Comparison of ENCODE assay signal across 8 mouse cellular contexts in genomic region chr11:95860071-95860490, GRCm38 (mm10). TPM values are rescaled to one million over a fixed set of nuclear protein-coding genes. Genes with fewer than 3 reads are reported as not detected.
DNase-seq lines count a peak whose midpoint lies in the region; ATAC-seq and TF ChIP-seq lines count a peak whose summit lies in the region.

No protein-coding gene starts in this region.

- ATAC-seq in embryonic facial prominence, embryonic 15.5 days (ENCODE audit: insufficient number of reproducible peaks, low FRiP score, low TSS enrichment, low read depth) = no peak
- no peak for ATAC-seq in limb, embryonic 14.5 days (ENCODE audit: low FRiP score, low read depth)

- no peak for TF ChIP-seq POLR2A in cerebellum, adult 2 months (IDR thresholded peaks at IDR 0.05; ENCODE audit: borderline replicate concordance, insufficient read depth, low read length)
- no peak for TF ChIP-seq POLR2A in limb, embryonic 14.5 days (IDR thresholded peaks at IDR 0.05; ENCODE audit: borderline replicate concordance, extremely low read depth, insufficient read depth, insufficient read length)
- no peak for TF ChIP-seq POLR2A in olfactory bulb, adult 2 months (IDR thresholded peaks at IDR 0.05; ENCODE audit: insufficient read depth, low read depth, low read length)

- DNase-seq in cerebellum, adult 2 months = peak in 1 of 2 experiments; percentile 16
- DNase-seq in cerebellum, postnatal 4 days (ENCODE audit: low spot score in 2 of 2) = no peak
- DNase-seq in 416B (ENCODE audit: low read depth) = peak; percentile 47
- no peak for DNase-seq in limb, embryonic 14.5 days (ENCODE audit: low spot score)
- no peak for DNase-seq in urinary bladder, postnatal 10 days (ENCODE audit: low spot score)
- DNase-seq in frontal cortex, postnatal 25 days (ENCODE audit: low spot score in 2 of 2) = no peak

- H3K27ac ChIP-seq in cerebellum, adult 2 months (ENCODE audit: insufficient read depth, low read length) = no peak overlapping the region
- H3K27ac ChIP-seq in embryonic facial prominence, embryonic 15.5 days (replicated peaks) = peak overlapping the region; percentile 97; the same call in 1 of the 2 replicates
- no peak overlapping the region for H3K27ac ChIP-seq in limb, embryonic 14.5 days (replicated peaks; ENCODE audit: low read depth, low read length)
- no peak overlapping the region for H3K27ac ChIP-seq in olfactory bulb, adult 2 months (ENCODE audit: insufficient read depth, low read depth, low read length)

- TF ChIP-seq CTCF in cerebellum, adult 2 months (IDR thresholded peaks at IDR 0.05; ENCODE audit: borderline replicate concordance, insufficient read depth, low read depth, low read length) = no peak
- TF ChIP-seq CTCF in olfactory bulb, adult 2 months (IDR thresholded peaks at IDR 0.05; ENCODE audit: insufficient read depth, low read depth, low read length) = no peak

- no peaks in the 10 kb centered on the region; the same call in 1 of the 2 replicates for H3K4me1 ChIP-seq in cerebellum, adult 2 months (ENCODE audit: control insufficient read depth, insufficient read depth, low read length)
- peaks cover 8% of the 10 kb centered on the region for H3K4me1 ChIP-seq in embryonic facial prominence, embryonic 15.5 days
- H3K4me1 ChIP-seq in limb, embryonic 14.5 days (ENCODE audit: control insufficient read depth, insufficient read depth, low read length) = peaks cover 6% of the 10 kb centered on the region; the same call in 1 of the 2 replicates
- H3K4me1 ChIP-seq in olfactory bulb, adult 2 months (ENCODE audit: control insufficient read depth, insufficient read depth, low read length) = no peaks in the 10 kb centered on the region

- H3K4me3 ChIP-seq in cerebellum, adult 2 months (replicated peaks; ENCODE audit: insufficient read depth, low read depth, low read length) = peak overlapping the region; percentile 62
- H3K4me3 ChIP-seq in embryonic facial prominence, embryonic 15.5 days (replicated peaks) = peak overlapping the region; percentile 63
- H3K4me3 ChIP-seq in limb, embryonic 14.5 days (replicated peaks; ENCODE audit: low read length) = peak overlapping the region; percentile 80
- peak overlapping the region; percentile 82 for H3K4me3 ChIP-seq in olfactory bulb, adult 2 months (ENCODE audit: insufficient read depth, low read depth, low read length)

- H3K9me3 ChIP-seq in embryonic facial prominence, embryonic 15.5 days (replicated peaks) = no peaks in the 10 kb centered on the region
- H3K9me3 ChIP-seq in limb, embryonic 14.5 days (ENCODE audit: control insufficient read depth, low read length) = no peaks in the 10 kb centered on the region

- WGBS in cerebellum, adult 2 months = 24% methylated on average over 3 of the region's 3 CpGs
- 34% methylated on average over 3 of the region's 3 CpGs for WGBS in embryonic facial prominence, embryonic 15.5 days
- WGBS in limb, embryonic 14.5 days = 22% methylated on average over 3 of the region's 3 CpGs
- WGBS in olfactory bulb, adult 2 months = 38% methylated on average over 3 of the region's 3 CpGs

- no peaks in the 10 kb centered on the region for H3K27me3 ChIP-seq in cerebellum, adult 2 months (ENCODE audit: control insufficient read depth, insufficient read depth, low read length)
- H3K27me3 ChIP-seq in embryonic facial prominence, embryonic 15.5 days = no peaks in the 10 kb centered on the region
- no peaks in the 10 kb centered on the region for H3K27me3 ChIP-seq in limb, embryonic 14.5 days (ENCODE audit: control insufficient read depth, insufficient read depth, low read length)

- no peaks in the 10 kb centered on the region for H3K36me3 ChIP-seq in embryonic facial prominence, embryonic 15.5 days
- H3K36me3 ChIP-seq in limb, embryonic 14.5 days (ENCODE audit: control insufficient read depth, insufficient read depth, low read length) = no peaks in the 10 kb centered on the region

- H3K9ac ChIP-seq in embryonic facial prominence, embryonic 15.5 days = 0 out of 2 replicates have a peak overlapping the region, but pooled peaks have one; percentile 31
- H3K9ac ChIP-seq in limb, embryonic 14.5 days (ENCODE audit: low read depth, low read length, severe bottlenecking) = peak overlapping the region; percentile 64

- peak overlapping the region; percentile 84 for H3K4me2 ChIP-seq in embryonic facial prominence, embryonic 15.5 days (replicated peaks)
- H3K4me2 ChIP-seq in limb, embryonic 14.5 days (replicated peaks; ENCODE audit: low read depth, low read length, severe bottlenecking) = peak overlapping the region; percentile 56

RNA-seq across cellular contexts. Expression of gene Abi3, which starts 17.8 kb away (rescaled TPM):
- 3.2 and 3.9 TPM in 2 replicates for polyA plus RNA-seq in cerebellum, adult 2 months (2012; rRNA removed)
- polyA plus RNA-seq in embryonic facial prominence, embryonic 15.5 days (2015; fragmentation: Nextera tagmentation; extraction: Ambion mirVana) = 8.6 and 9.0 TPM in 2 replicates
- polyA plus RNA-seq in limb, embryonic 14.5 days (2012; rRNA removed) = 7.8 and 11.9 TPM in 2 replicates
- 2.5 and 5.5 TPM in 2 replicates for polyA plus RNA-seq in limb, embryonic 14.5 days (2014; fragmentation: Nextera tagmentation; extraction: Ambion mirVana)
- not detected in 2 replicates for polyA plus RNA-seq in olfactory bulb, adult 2 months (2012; ENCODE audit: insufficient read depth, insufficient read length, low replicate concordance, missing spikeins)

RNA-seq across cellular contexts. Expression of gene Gngt2, which starts 23.1 kb away (rescaled TPM):
- polyA plus RNA-seq in cerebellum, adult 2 months (2012; rRNA removed) = 3.5 and 5.4 TPM in 2 replicates
- polyA plus RNA-seq in embryonic facial prominence, embryonic 15.5 days (2015; fragmentation: Nextera tagmentation; extraction: Ambion mirVana) = 16.8 and 20.8 TPM in 2 replicates
- polyA plus RNA-seq in limb, embryonic 14.5 days (2012; rRNA removed) = 5.1 and 10.0 TPM in 2 replicates
- polyA plus RNA-seq in limb, embryonic 14.5 days (2014; fragmentation: Nextera tagmentation; extraction: Ambion mirVana) = 12.4 and 14.0 TPM in 2 replicates
- not detected in 2 replicates for polyA plus RNA-seq in olfactory bulb, adult 2 months (2012; ENCODE audit: insufficient read depth, insufficient read length, low replicate concordance, missing spikeins)

RNA-seq across cellular contexts. Expression of gene Phospho1, which starts 35.8 kb away (rescaled TPM):
- 110 and 122 TPM in 2 replicates for polyA plus RNA-seq in cerebellum, adult 2 months (2012; rRNA removed)
- 8.3 and 9.1 TPM in 2 replicates for polyA plus RNA-seq in embryonic facial prominence, embryonic 15.5 days (2015; fragmentation: Nextera tagmentation; extraction: Ambion mirVana)
- 35.5 and 59.3 TPM in 2 replicates for polyA plus RNA-seq in limb, embryonic 14.5 days (2012; rRNA removed)
- polyA plus RNA-seq in limb, embryonic 14.5 days (2014; fragmentation: Nextera tagmentation; extraction: Ambion mirVana) = 2.4 and 2.5 TPM in 2 replicates
- not detected in 2 replicates for polyA plus RNA-seq in olfactory bulb, adult 2 months (2012; ENCODE audit: insufficient read depth, insufficient read length, low replicate concordance, missing spikeins)

RNA-seq across cellular contexts. Expression of gene B4galnt2, which starts 54.6 kb away (rescaled TPM):
- polyA plus RNA-seq in cerebellum, adult 2 months (2012; rRNA removed) = not detected in 2 replicates
- 0.09 and 0.12 TPM in 2 replicates for polyA plus RNA-seq in embryonic facial prominence, embryonic 15.5 days (2015; fragmentation: Nextera tagmentation; extraction: Ambion mirVana)
- 0.04 TPM in 1 of 2 replicates, not detected in the other for polyA plus RNA-seq in limb, embryonic 14.5 days (2012; rRNA removed)
- polyA plus RNA-seq in limb, embryonic 14.5 days (2014; fragmentation: Nextera tagmentation; extraction: Ambion mirVana) = not detected in 2 replicates
- not detected in 2 replicates for polyA plus RNA-seq in olfactory bulb, adult 2 months (2012; ENCODE audit: insufficient read depth, insufficient read length, low replicate concordance, missing spikeins)
